Mouse (Mus musculus): Measurements from ENCODE around the gene Dmp1.

The Dmp1 gene

GRCm38 (mm10) chr5:104261908-104262461 is 59.6 kb downstream of the Dmp1 start:
- DNase-seq (ENCODE audit: low read depth, low spot score) = no peak

GRCm38 (mm10) chr5:104263014-104263776 is 60.8 kb downstream of the Dmp1 start:
- DNase-seq (ENCODE audit: low read depth, low spot score) = no peak
